In the genomic region with DNA sequence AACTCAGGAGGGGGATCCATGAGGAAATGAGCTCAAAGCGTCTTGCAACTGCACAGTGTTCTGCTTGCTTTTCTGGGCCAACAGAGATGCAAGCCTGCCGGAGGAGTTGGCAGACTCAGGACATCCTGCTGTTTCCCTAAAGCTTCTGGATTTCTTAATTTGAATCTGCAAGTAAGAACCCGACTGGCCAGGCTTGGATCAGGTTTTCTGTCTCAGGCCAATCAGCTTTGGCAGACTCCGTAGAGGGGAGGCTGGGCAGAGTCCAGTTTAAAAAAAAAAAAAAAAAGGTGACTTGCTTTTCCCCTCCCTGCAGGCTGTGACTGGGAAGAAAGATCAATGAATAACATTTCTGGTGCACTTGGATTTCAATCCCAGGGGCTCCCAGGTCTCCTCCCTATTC, we compare ENCODE assay signal across 9 mouse cellular contexts. TPM values are rescaled to one million over a fixed set of nuclear protein-coding genes. Genes with fewer than 3 reads are reported as not detected.
DNase-seq lines count a peak whose midpoint lies in the region; ATAC-seq and TF ChIP-seq lines count a peak whose summit lies in the region.
"Had no signal": no experiment of that assay in that cellular context is flagged by ENCODE, and none has a peak within 500 bp of the region (broad histone marks: within the 10 kb centered on the region; RNA-seq: fewer than 3 reads in every experiment).

No protein-coding gene starts in this region.

- no peaks in the 10 kb centered on the region for H3K36me3 ChIP-seq in ES-E14 (ENCODE audit: control insufficient read depth, insufficient read depth, low read length, poor library complexity, severe bottlenecking)
- H3K36me3 ChIP-seq: neural tube, embryonic 12.5 days had no signal

- DNase-seq in cerebellum, postnatal 14 days, result peak; percentile 47 to 54
- no peak for DNase-seq in cerebellum, postnatal 36 days
- DNase-seq in ES-E14 (ENCODE audit: low read depth, low spot score), result no peak
- DNase-seq in heart, postnatal 4 days, result peak; percentile 49
- DNase-seq in liver, result peak; percentile 32
- DNase-seq in ovary, postnatal 14 days (ENCODE audit: low spot score), result no peak
- no peak for DNase-seq in c-Kit-positive CD71-positive TER-119-positive erythroid progenitor cells, embryonic 14.5 days (ENCODE audit: low spot score)

- in situ Hi-C loops in ES-E14 (cut with MboI; ENCODE audit: low sequenced_read_pairs in 2 of 2, unreplicated experiment in 2 of 2), result no loop called here

- H3K9me3 ChIP-seq in ES-E14 (ENCODE audit: control insufficient read depth, insufficient read depth, low read depth, low read length), result peaks cover 1% of the 10 kb centered on the region; the same call in 1 of the 2 replicates
- H3K9me3 ChIP-seq: neural tube, embryonic 12.5 days had no signal

- H3K4me1 ChIP-seq in ES-E14 (ENCODE audit: control insufficient read depth in 2 of 2, insufficient read depth in 2 of 2, low read length in 2 of 2, poor library complexity in 1 of 2), result peaks cover 1 to 5% of the 10 kb centered on the region in 2 experiments; a peak in 2 of 4 replicates

- peak overlapping the region; percentile 70; the same call in 1 of the 2 replicates for H3K9ac ChIP-seq in ES-E14 (ENCODE audit: insufficient read depth, low read depth, low read length, poor library complexity, severe bottlenecking)
- H3K9ac ChIP-seq: neural tube, embryonic 12.5 days had no signal

- H3K4me3 ChIP-seq in ES-E14 (ENCODE audit: insufficient read depth in 1 of 2, low read depth in 1 of 2, low read length in 2 of 2, poor library complexity in 1 of 2, severe bottlenecking in 1 of 2), result peak overlapping the region in 1 of 2 experiments; percentile 56; a peak in 3 of 4 replicates
- H3K4me3 ChIP-seq: neural tube, embryonic 12.5 days had no signal

- H3K27ac ChIP-seq in ES-E14 (ENCODE audit: insufficient read depth, low read depth, low read length, poor library complexity, severe bottlenecking), result peak overlapping the region; percentile 98; the same call in 1 of the 2 replicates
- H3K27ac ChIP-seq: neural tube, embryonic 12.5 days had no signal

- no peak for ATAC-seq in frontal cortex, adult (ENCODE audit: low TSS enrichment)

TF ChIP-seq in ES-E14, 5 proteins besides CTCF, POLR2A, EP300 and RAD21:
- TF ChIP-seq CHD2 (IDR thresholded peaks at IDR 0.05; ENCODE audit: low read depth, low read length) (no peak), MAFK (IDR thresholded peaks at IDR 0.05; ENCODE audit: insufficient read depth, low read depth, low read length) (no peak), ZNF384 (IDR thresholded peaks at IDR 0.05; ENCODE audit: low read depth, low read length) (peak; percentile 87), HCFC1 (IDR thresholded peaks at IDR 0.05; ENCODE audit: borderline replicate concordance, insufficient read depth, low read length) (no peak), ZC3H11A (IDR thresholded peaks at IDR 0.05; ENCODE audit: borderline replicate concordance, low read depth, low read length) (no peak)

RNA-seq across cellular contexts. Expression of a gene that starts 2.1 kb away (rescaled TPM):
- total RNA-seq in ES-E14 (2012; rRNA removed), result 238 and 268 TPM in 2 replicates
- 100 to 1,000 TPM; 785 to 812 TPM for total RNA-seq in heart, postnatal 4 days (2021)

RNA-seq across cellular contexts. Expression of a gene that starts 37.7 kb away (rescaled TPM):
- 54.7 and 55.0 TPM in 2 replicates for total RNA-seq in ES-E14 (2012; rRNA removed)
- 100 to 1,000 TPM; 113 to 116 TPM for total RNA-seq in heart, postnatal 4 days (2021)

Comparison
In these comparisons a context has a peak if more than half of its experiments do, and no peak if none do; other contexts are left out.
1. DNase-seq: peak in cerebellum, postnatal 14 days (2 of 2), heart, postnatal 4 days (single experiment) and liver (single experiment); none in cerebellum, postnatal 36 days (0 of 2), ES-E14 (single experiment), ovary, postnatal 14 days (single experiment) and c-Kit-positive CD71-positive TER-119-positive erythroid progenitor cells, embryonic 14.5 days (single experiment).